Mouse (Mus musculus) frontal cortex, postnatal 36 days (tissue): ENCODE results near the gene Hspa12a.

Source experiments
- DNase-seq, 2 experiments: peaks; one replicate each; pipeline ENCODE4 v3.0.0; 2022; ENCODE audit warnings: low spot score in 2 of 2

Gene Hspa12a

DNA sequence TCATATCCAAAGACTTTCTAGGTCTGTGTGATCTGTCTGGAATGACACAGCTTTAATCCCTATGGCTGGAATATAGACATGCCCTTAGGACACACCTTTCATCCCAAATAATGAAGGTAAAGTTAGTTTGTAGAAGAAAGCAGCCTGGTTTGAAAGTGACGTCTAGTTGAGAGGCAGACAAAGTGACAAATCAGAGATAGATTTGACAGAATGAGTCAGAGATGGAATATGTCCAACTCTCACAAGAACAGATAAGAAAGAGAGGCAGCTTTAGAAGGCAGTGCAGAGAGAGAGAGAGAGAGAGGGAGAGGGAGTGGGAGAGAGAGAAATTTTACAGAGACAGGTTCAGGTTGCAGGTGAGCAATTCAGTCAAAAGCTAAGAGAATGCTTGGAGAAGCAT, 119.1 kb downstream of the Hspa12a start:
- DNase-seq, result no peak

DNA sequence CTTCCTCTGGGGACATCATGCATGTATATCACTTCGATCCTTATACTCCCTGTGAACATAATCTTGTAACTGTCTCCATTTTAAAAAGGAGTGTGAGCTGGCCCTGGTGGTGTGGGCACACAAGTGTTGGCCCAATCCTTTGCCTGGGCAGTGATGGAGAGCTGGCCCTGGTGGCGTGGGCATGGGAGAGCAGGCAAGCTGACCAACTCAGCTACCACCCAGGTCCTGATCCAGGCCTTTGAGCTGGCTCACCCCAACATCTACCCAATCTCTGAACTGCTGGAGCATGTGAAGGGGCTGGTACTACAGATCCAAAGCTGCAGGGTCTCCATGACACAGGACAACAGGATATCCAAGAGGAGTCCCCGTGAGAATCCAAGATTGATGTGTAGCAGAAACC, 120.2 kb downstream of the Hspa12a start:
- DNase-seq, result no peak

DNA sequence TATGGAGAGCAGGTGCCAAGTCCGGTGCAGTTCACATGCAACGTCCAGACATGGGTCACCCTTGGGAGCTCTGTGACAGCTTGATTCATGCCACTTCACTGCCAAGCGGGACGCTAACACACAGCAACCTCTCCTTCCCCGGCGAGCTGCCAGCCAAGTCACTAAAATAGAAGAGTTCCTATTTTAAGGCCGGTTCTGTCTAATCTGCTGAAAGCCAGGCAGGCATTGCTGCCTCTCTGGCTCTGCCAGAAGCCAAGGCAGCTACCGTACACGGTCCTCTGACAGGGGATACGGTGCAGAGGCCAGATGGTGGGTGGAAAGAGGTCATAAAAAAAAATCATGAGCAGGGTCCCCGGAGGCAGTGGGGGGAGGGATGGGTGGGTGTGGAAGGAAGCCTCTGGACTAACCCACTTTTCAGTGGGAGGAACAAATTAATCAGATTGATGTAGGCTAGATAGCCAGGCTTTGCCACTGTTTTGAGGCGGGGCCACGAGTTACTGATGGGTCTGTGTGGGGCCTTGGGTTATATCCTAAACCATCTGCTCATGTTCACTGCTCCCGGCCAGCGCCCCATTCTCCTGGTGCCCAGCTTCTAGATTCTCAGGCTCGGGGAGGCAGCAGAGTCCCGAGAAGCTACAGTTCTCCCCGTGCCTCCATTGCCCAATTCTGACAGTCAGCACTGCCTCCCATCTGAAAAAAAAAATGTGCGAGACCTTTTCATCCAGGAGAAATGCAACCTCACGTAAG, 120.8 kb downstream of the Hspa12a start:
- peak; percentile 83 to 92 for DNase-seq

DNA sequence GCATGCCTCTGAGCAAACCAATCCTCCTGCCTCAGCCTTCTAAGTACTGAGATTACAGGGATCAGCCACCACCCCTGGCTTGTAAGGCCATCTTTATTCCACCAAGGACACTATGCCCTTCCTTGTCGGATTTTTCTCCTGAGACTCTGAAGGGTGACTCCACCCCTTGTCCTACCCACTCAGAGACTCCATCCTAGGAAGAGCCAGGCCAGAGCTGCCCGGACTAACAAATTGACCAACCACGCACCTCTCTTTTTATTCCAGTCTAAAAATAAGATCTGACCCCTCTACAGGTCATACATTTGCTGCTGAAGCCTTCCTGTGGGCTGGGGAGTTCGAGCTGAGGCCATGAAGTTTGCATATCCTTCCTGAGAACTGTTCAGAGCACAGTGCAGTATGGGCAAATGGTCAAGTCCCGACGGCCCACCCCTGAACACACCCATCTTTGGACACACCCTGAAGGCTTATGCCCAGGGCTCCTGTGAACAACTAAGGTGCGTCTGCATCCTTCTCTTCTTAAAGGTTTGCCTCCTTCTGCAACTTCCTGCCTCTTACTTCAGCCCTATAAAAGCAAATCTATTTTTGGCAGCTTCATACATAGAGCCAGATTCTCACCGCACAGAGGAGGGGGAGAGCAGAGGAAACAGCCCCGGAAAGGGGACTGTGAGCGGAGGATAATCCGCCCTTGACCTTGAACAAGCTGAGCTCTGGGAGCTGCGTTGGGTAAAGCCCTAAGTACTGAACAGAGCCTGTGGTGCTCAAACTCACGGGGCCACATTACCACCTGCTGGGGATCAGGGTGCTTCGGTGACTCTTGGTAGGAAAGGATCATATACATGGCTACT, 124.7 kb downstream of the Hspa12a start:
- DNase-seq, result no peak

DNA sequence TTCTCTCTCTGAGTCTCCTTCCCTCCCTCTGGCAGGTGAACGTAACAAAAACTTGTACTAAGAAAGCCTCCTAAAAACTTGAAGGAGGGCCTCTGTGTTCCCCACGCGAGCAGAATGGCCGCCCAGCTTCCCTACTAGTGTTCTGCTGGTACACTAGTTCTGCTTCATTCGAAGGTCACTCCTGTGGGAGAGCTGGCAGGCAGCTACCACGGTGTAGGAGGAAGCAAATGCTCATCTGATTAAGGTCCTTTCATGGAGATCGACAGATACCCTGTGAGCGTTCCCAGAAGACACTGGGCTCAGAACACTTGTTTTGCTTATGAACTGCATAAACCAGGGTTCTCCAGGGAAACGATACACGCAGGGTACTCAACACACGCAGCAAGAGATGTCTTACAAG, 126.1 kb downstream of the Hspa12a start:
- no peak for DNase-seq

DNA sequence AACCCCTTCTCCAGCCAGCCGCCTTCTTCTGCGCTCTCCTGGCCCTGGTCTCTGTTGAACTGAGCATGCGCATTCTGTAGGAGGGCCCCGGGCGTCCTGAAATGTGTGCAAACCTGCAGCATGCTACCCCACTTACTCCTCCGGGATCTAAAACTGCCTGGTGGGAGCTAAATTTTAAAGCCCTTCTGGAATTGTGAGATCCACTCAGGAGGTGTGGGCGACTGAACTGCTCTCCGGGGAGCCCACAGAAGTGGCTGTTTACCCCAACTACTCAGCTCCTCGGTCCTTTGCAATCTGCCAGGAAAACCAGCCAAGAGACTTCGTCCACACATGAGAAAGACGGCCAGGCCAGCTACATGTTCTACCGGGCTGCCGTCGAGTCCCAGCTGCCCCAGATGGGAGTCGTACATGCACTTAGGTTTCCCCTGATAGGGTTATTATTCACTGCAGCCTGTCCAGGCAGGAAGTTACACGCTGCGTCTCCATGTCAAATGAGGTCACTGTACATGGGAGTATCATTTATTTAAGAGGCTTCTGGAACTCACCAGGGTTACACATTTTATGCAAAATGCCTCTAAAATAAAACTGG, 126.9 kb downstream of the Hspa12a start:
- peak; percentile 75 to 82 for DNase-seq

DNA sequence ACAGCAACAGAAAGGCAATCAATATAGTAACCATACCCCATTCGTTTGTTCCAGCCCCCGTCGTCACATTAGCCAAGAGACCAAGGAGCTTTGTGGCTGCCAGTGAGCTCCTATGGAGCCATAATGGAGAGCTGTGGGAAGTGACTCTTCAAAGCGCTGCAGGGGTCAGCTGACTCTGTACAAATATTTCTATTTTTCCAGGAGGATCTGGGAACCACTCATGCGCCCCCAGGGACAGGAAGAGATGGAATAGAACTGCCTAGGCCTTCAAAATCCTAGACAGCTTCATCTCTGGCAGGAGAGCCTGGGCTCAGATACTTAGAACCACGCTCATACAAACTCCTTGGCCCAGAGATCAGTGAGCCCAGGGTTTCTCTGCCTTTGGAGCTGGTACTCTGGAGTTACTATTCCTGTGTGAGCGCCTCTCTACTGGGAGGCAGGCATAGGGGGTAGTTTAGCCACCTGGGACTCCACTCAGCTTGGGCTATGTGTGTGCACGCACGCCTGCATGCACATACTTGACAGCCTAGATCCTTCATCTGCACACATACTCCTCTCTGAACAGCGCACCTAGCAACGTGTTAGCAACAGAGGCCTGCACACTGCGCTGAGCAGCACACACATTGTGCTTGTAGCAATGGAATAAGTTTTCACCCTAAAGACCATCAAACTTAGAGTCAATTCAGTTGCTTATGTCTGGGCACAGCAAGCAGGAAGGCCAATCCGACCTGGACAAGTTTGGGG, 128.1 kb downstream of the Hspa12a start:
- no peak for DNase-seq

DNA sequence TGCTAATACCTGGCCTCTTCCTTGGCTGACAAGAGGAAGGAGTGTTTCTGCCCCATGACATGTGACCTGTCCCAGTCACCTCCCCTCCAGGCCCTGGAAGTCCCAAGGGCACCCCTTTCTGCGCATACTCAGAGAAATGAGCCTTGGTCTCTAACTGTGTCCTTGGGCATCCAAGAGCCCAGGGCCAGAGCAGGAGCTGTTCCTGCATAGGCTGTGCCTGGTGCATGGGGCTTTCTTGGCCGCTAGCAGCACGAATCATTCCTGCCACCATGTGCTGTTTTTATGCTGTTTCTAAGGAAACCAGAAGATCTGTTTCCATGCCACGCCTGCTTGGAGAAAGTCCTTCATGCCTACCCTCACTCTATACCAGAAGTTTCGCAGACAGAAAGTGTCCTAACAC, 132.9 kb downstream of the Hspa12a start:
- DNase-seq, result peak in 1 of 2 experiments; percentile 46

DNA sequence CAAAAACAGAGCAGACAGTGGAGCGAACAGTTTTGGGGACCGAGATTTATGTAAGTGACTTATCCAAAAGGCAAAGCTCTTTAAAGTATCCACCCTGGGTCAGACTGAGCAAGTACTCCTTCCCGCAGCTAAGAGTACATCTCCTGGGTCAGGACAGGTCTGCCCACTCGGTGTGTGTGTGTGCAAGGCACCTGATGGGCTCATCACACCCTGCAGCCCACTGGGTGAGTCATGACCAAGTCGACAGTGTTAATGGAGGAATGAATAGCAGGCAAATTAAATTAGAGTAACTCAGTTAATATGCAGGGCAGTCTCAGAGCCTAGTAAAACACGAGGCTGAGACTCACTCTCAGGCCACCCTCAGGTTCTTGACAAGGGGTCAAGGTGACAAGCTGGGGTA, 134.6 kb downstream of the Hspa12a start:
- no peak for DNase-seq

DNA sequence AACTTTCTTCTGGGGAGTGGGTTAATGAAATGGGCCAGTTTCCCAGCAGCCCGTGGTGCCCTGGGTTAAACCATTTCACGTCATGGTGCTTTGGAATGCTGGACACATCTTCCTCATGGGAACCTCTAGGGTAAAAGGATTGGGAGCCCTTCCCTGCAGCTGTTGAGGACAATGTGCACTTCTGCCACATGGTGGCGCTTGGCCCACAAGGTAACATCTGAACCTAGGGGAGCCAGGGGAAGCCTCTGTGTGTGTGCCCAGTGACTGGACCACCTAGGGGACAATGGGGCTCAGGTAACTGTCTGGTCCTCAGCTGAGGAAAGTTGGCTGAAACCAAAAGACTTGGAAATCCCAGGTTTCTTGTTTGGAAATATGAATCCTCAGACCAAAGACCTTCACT, 137.1 kb downstream of the Hspa12a start:
- peak; percentile 68 to 81 for DNase-seq

DNA sequence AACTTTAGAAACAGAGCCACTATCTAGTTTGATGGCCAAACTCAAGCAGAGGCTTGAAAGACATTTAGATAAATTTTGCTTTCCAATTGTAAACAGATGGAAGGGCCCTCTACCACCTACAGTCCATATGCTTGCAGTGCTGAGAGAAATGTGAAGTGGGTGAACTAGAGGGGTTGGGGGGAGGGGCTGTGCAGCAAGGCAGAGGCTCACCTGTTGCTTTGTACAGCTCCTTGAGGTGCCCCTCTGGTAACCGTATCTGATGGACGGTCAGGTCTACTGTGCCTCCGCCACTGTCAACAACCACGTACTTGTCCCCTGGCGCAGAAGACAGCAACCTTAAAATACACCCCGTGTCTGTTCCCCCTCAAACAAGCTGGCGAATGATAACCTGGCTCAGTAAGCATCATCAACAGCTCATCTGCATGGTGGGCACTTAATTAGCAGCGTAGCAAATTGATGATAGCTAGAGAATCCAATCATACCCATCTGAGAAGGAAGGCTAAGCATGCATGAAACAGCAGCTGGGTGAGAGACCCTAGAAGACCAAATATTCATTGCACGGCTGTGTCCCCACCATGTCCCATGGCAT, 138.2 kb downstream of the Hspa12a start:
- peak in 1 of 2 experiments; percentile 70 for DNase-seq

DNA sequence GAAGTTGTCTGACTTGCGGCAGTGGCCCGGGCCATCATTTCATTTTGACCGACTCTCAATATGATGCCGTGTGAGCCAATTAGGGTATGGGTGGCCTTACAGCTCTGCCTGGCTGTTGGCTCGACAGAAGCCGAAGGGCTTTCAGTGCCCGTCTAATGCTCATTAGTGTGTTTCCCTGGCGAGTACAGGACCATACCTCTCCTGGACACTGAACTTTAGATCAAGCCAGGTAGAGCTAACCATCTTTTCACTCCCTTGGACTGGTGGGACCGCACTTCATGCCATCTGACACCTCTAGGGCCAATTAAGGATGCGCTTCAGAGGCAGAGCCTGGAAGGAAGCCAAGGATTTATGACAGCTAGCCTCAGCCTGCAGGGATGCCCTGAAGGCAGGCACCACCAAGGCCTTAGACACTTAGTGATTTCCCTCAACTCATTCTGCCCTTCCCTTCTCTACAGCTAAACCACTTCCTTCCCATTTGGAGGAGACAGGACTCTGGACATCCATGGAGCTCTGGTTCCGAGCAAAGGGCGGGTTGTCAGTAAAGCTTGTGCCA, 148.3 kb downstream of the Hspa12a start:
- DNase-seq, result no peak

DNA sequence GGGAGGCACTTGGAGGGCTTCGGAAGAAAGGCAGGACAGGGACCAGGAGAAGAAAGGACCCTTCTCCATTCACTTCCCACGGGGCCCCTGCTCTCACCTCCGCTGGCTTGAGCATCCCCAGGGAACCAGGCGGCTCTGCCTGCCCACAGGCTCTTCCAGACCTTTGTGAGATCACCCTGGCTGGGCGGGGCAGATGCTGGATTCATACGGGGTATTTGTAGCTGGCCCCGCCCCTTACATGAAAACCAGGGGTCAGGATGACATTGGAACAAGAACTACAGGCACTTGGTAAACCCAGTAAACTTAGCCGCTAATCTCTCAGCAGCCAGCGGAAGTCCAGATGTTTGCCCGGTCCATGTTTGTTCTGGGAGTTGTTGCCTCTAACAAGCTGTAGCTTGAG, 149.2 kb downstream of the Hspa12a start, which contains the start of gene 1700019N19Rik:
TSS of gene 1700019N19Rik (minus strand) at position 178 of the 400 bp plus-strand sequence.
- no peak for DNase-seq

DNA sequence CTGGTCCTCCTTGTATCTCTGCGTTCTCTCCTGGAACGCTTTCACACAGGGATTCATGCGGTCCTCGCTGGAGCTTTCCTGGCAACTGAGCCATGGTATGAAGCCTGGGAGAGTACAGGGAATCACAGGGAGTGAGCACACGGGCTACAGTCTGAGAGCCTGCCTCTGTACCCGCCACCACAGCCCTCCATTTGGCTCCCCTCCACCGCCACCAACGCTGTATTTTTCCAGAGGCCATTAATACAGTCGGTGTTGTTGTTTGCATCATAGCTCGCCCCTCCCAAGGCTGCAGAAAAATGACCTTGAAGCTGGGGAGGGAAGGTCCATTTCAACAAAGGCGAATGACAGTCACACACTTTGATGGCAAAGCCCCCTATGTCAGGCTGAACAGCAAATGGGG, 154.3 kb downstream of the Hspa12a start:
- no peak for DNase-seq

DNA sequence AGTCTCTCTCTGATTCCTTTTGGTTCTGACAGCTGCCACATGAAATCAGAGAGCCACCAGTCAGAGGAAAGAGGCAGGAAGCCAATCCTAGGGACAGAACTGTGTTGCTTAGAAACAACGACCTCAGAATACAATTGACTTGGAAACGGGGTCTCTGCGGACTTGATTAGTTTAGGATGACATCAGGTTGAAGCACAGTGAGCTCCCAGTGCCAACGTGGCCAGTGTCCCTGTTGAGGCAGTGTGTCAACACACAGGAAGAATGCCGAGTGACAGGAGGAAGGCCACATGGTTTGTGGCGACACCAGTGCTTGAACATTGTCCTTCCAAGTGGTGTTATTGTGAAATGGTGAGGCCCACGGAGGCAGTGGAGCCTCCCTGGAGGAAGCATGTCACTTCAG, 159.5 kb downstream of the Hspa12a start:
- no peak for DNase-seq

DNA sequence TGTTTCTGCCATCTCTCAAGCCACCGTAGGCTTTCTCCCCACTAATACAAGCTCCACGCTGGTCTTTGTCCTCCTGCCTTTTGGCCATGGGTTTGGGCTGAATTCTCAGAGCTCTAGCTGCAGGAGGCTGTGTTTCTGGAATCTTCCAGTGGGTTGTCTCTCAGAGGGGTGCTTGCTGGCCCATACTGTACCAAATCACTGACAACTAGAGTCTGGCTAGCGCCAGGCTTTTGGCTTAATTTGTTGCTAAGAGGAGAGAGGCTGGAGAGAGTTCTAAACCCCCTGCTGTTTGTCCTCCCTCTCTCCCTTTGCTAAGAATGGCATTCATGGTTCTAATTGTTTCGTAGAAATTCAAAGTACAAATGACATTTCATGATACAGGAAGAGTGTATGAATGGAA, 161.9 kb downstream of the Hspa12a start:
- no peak for DNase-seq

DNA sequence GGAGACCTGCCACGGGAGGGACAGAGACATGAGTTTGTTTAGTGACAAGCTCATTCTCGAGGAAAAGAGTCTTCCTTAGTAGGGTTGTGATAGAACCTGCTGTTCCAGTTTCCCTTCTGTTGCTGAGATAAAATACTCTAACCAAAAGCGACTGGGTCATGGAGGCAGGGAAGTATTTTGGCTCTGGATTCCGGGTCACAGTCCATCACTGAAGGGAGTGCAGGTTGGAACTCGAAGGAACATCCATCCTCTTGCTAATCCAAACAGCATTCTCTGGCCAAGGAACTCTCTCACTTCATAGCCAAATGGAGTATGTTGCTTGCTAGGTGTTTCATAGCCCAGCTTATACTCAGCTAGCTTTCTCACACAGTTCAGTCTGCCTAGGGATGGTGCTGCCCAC, 167.0 kb downstream of the Hspa12a start:
- DNase-seq, result no peak

DNA sequence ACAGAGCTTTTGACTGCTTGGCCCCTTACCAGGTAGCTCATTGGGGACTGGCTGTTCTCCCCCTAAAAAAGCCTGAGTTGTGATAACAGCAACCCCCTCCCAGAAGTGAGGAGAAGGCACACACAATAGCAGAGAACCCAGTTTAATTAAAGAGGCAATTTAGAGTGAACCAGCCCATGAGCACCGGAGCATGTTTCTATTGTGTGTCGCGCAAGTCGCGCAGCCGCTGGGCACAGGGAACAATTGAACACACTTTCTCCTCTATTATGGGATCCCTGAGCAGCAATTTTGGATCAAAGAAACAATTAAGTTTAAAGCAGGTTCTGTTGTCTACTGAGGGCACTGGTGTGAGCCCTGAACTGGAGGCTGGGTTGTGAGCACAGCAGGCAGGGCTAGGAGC, 176.1 kb downstream of the Hspa12a start:
- DNase-seq, result no peak

DNA sequence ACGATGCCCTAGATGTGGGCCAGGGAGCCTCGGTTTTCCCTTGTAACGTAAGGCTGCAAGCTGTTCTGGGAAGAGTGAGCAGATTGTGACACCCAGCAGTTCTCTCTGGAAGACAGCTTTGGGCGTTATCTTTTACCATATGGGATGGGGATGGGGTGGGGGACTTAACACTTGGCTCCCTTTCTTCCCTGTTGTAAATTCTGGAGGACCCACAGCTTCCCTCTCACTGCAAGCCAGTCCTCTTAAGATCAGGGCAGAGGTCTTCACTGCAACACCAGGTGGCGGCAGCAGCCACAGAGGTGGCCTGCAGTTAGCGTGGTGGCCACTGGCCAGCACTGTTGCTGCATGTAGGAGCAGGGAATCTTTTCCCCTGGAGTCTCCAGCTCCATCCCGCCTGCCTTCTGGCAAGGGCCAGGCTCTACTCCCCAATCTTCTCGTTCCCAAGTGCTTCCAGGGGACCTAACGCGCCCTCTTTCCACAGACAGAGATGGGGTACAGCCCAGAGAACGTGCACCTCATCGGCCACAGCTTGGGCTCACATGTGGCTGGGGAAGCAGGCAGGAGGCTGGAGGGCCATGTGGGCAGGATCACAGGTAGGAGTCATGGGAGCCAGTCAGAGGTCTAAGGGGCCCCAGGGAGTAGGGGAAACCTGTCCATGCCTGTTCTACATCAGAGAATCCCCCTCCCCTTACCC, 180.5 kb downstream of the Hspa12a start:
- DNase-seq, result peak; percentile 50 to 75

DNA sequence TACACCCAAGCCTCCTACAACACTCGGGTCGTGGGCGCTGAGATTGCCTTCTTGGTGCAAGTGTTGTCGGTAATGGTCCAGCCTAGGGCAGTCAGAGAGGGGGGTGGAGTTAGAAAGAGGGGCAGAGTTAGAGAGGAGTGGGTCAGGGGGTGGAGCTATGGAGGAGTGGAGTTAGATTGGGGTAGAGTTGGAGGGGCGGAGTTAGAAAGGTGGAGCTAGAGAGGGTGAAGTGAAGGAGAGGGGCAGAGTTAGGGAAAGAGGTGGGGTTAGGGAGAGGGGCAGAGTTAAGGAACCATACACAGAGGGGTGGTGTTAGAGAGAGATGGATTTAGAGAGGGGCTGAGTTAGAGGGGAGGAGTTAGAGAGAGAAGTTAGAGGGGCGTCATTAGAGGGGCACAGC, 181.1 kb downstream of the Hspa12a start:
- DNase-seq, result no peak

DNA sequence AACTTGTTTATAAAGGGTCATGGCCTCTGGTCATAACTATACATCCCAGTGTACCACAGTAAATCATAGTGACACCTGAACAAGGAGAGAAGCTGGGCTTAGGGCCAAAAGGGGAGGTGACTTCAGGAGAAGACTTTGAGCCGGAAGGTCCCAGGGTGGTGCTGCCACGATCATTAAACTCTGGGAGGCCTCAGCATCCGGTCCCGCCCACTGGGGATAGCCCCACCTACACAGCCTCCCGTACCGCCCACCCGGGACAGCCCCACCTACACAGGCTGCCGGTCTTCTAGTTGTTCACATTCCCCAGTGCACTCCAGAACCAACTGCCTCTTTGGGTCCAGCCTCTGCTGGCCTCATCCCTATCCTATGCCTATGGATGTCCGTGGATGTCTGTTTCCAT, 184.0 kb downstream of the Hspa12a start, which contains the start of gene Pnliprp2:
TSS of gene Pnliprp2 (plus strand) at position 297 of the 400 bp plus-strand sequence.
- no peak for DNase-seq
